Mouse (Mus musculus): ENCODE data around the gene Ptma.
"Not testable (repeated sequence)": the region's sequence is repeated elsewhere in the genome, so short reads cannot be mapped to it uniquely, and the experiment has no call there.

The Ptma gene

DNA sequence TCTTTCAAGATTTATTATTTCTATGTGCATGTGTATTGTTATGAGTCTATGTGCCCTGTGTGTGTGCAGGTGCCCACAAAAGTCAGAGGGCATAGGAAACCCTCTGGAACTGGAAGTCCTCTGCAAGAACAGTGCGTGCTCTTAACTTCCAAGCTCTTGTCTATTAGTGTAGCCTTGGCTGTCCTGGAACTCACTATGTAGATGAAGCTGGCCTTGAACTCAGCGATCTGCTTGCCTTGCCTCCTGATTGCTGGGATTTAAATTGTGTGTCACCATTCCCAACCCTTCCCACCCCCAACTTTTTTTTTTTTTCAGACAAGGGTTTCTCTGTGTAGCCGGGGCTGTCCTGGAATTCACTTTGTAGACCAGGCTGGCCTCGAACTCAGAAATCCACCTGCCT is 30.2 kb upstream of the Ptma start:
- DNase-seq (ENCODE audit: low spot score): no peak

GRCm38 (mm10) chr1:86497361-86497760 is 29.2 kb upstream of the Ptma start:
- DNase-seq (ENCODE audit: low spot score): no peak

DNA sequence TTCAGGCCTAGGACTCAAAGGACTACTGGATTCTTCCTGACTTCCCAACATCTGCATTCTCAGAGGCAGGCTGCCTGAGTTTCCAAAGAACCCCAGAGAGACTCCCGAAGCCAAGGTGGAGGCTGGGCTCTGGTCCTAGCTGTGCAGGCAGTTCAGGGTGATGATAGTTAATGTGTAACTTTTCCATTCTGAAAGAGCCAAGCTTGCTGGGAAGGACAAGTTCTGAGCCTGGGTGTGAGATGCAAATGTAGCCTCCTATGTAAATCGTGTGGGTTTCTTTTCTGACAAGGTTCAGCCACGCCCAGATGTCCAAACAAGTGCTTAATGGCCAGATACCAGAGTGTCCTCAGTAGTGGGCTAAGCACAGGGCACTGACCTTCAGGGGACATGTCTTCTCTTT is 28.5 kb upstream of the Ptma start:
- DNase-seq (ENCODE audit: low spot score): no peak

GRCm38 (mm10) chr1:86498611-86499010 is 27.9 kb upstream of the Ptma start:
- DNase-seq (ENCODE audit: low spot score): no peak

DNA sequence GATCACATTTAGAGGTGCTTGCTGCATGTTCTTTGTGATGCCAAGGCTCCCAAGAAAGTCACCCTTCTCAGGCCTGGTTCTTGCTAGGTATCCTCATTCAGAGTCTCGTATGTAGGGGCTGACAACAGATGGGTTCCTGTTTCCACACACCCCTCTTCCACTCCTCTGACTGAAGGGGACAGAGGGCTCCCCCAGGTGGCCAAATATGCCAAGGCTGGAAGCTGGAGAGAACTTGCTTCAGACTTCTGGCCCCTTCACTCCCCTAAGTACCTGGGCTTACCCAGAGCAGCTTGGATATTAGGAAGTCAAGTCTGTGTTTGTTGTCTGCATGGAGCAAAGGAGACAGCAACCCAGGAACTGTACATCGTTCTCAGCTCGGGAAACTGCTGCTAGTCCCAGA is 26.6 kb upstream of the Ptma start:
- DNase-seq (ENCODE audit: low spot score): no peak

GRCm38 (mm10) chr1:86500681-86501080 is 25.8 kb upstream of the Ptma start:
- no peak for DNase-seq (ENCODE audit: low spot score)

DNA sequence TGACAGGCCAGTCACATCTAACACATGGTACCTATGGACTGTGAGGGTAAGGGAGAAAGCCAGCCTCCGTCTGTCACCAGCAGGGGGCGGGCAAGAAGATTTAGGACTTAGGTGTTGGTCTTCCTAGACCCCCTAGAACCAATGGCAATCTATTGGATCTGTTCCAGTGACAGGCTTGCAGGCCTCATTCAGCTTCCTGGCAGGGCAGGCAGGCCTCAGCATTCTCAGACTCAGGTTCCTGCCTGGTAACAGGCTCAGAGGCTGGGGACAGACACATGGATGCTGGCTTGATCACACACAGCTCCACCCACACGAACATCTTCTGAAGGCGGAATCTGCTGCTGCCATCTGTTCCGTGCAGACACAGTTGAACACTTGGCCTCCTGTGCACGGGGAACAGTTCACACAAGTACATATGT is 25.4 kb upstream of the Ptma start:
- no peak for DNase-seq (ENCODE audit: low spot score)

GRCm38 (mm10) chr1:86501559-86501958 is 25.0 kb upstream of the Ptma start:
- peak; percentile 96 for DNase-seq (ENCODE audit: low spot score)

DNA sequence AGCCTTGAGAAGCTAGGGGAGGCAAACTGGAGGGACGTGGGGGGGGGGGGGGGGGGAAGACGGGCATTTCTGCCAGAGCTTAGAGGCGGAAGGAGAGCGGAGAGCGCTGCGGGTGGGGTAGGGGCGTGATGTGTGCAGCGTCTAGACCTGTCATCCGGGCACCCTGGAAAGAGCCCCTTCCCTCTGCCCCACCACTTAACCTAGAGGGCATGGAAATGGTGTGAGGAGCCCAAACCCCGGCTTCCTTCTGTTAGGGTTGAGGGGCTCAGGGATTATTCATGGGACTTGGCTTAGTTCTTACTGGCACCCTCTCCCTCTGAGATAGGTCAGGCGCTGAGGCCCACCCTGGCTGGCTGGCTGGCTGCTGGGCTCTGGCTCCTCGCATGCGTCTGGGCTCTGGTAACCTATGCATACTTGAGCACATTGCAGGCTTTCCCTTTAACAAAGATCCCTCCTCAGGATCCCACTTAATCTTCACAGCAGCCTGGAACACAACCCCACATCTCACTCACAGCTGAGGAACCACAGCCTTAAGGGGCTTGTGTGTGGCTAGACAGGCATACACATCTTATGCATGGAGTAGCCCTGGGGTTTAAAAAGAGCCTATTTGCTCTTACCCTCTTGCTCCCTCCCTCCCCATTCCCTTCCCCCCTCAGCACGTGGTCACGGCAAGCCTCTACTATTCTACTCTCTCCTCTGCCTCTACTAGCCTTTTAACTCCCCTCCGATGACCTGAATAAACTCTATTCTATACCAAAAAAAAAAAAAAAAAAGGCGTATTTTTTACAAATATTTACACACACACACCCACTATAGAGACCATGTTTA is 24.1 kb upstream of the Ptma start:
- no peak for DNase-seq (ENCODE audit: low spot score)

DNA sequence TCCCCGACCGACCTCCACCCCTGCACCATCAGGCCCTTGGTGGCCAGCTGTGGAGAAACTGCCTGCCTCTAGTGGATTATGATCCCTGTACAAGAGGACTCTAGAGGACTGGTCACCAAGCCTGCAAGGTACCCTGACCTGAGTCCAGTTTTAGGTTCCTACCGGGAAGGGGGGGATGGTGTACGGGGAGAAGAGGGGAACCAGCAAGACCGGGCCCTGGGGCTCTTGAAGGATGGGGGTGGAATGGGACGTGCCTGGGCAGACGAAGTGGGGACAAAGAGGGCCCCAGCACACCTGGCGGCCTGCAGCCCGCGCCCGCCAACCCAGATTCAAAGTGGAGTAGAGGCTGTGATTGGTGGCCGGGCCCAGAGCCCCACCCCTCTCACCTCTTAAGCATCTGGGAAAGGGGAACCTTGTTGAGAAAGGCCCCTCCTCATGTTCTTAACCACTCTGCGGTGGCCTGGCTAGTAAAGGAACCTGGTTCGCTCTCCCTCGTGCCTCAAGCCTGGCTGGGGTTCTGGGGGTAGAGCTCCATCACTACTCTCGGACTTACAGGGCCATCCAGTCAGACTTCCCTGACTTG is 23.3 kb upstream of the Ptma start:
- no peak for DNase-seq (ENCODE audit: low spot score)

DNA sequence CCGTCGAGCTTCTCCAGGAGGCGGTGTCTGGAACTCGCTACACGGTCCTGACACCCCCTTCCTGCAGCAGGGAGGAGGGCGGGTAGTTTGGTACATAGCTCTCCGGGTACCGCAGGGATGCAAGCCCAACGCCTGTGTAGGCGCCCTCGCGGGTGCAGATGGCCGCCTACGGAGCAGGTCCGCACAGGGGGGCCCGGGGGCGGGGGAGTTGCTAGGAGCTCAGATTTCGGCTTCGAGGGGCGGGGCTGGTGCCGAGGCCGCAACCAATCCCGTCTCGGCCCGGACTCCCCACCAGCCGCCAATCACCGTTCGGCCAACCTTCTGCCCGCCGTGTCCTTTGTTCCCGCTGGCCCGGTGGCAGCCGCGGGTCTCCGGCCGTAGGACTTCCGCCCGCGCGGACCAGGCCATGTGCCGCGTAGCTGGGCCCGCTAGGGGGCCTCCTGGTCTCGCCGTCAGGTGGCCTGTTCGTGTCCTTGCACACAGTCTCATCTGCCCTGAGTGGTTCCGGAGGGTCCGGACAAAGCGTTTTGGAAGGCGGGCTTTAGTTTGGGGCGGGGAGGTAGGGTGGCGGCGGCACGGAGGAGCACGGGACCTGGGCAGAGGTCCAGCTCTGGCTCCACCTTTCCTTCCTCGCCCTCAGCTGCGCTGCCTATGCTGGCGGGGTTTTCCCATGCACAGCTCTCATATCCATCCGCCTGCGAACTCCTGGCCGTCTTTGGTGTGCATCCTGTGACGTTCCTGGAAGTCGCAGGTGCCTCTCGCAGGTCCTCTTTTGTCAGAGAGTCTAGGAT is 22.4 kb upstream of the Ptma start:
- DNase-seq (ENCODE audit: low spot score): peak; percentile 90

DNA sequence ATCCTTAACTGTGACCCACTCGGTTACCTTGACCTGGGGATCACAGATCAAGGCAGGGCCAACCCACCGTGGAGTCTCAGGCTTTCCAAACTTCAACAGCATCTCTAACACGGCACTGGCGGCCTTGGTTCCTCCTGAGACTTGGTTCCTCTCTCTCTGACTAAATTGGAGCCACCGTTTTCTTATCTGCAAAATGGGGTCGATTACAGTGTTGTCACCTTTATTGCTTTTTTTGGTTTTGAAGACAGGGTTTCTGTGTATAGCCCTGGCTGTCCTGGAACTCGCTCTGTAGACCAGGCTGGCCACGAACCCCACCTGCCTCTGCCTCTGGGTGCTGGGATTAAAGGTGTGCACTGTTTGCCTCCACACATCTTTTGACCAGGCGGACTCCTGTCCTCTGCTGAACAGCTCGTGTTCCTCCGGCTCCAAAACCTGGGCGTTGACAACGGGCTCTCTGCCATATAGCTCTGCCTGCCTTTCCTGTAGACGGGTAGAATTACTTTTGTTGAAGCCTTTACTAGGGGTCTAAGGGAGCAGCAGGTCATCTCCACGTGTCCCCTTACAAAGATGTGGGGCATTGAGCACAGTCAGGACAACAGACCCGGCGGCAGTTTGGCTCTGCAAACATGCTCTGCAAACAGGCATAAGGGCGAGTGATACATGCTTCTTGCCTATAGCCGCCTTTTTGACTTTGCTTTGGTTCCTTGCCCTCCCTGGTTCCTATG is 21.7 kb upstream of the Ptma start:
- DNase-seq (ENCODE audit: low spot score): no peak

GRCm38 (mm10) chr1:86505461-86505860 is 21.1 kb upstream of the Ptma start:
- no peak for DNase-seq (ENCODE audit: low spot score)

GRCm38 (mm10) chr1:86506420-86506819 is 20.1 kb upstream of the Ptma start:
- DNase-seq (ENCODE audit: low spot score): no peak

DNA sequence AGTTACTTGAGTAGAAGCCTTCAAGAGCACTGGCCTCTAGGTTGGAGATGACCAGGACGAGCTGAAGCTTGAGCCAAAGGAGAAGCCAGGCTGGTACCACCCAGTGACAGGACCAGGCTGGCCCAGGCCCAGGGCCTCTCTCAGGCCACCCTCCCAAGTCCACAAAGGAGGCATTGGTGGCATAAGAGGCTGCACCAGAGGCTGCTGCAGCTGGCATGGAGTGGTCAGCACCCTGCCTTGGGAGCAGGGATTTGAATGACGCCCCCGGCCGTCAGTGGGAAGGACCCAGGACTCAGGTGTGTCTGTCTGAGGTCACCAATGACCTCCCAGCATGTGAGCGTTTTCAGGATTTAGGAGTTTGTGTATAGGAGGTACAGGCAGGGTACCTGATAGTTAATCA is 18.7 kb upstream of the Ptma start:
- DNase-seq (ENCODE audit: low spot score): no peak

- peak; percentile 82 for DNase-seq (ENCODE audit: low spot score)
Observed at GRCm38 (mm10) chr1:86509410-86509809, 17.1 kb upstream of the Ptma start.

GRCm38 (mm10) chr1:86510266-86510665 is 16.3 kb upstream of the Ptma start:
- no peak for DNase-seq (ENCODE audit: low spot score)

- no peak for DNase-seq (ENCODE audit: low spot score)
Observed at GRCm38 (mm10) chr1:86510676-86511441, 15.7 kb upstream of the Ptma start.

DNA sequence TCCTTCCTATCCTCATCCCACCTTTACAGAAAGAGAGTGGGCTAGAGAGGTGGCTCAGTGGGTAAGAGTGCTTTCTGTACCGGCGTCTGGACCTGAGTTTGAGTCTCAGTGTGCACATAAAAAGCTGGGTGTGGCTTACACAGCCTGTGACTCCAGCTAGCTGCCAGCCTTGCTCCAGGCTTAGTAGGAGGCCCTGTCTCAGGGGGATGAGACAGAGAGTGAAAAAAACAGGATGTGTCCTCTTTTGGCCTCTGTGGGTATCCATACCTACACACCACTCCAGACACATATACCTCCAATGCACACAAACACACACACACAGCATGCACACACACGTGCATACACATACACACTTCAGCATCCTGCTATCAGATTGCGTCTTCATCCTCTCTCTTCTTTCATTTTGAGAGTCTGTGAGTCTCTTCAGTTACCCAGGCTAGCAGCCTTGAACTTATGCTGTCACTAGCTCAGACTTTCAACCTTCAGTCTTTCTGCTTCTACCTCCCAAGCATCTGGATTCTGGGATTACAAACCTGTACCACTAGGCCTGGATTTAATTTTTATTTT is 14.3 kb upstream of the Ptma start:
- no peak for DNase-seq (ENCODE audit: low spot score)

DNA sequence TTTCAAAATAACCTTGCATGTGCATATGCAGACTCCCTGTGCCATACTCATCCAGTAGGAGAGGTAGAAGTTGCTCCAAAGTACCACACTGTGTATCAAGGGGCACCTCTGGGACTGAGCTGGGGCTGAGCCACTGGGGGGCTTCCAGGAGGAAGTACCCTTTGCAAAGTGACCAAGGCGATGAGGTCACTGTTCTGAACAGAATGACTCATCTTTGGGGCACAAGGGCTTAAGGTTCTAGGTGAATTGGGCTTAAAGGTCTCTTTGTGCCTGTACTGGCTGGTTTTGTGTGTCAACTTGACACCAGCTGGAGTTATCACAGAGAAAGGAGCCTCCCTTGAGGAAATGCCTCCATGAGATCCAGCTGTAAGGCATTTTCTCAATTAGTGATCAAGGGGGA is 13.5 kb upstream of the Ptma start:
- DNase-seq (ENCODE audit: low spot score): not testable (repeated sequence)

GRCm38 (mm10) chr1:86515715-86516410 is 10.7 kb upstream of the Ptma start:
- no peak for DNase-seq (ENCODE audit: low spot score)

All from ovary, postnatal 14 days (tissue).